Mouse (Mus musculus): ENCODE measurements at regions not wholly inside any gene's neighbourhood (a gene's known extent, or its start where the extent isn't known, plus 50 kb on each side); places are given as distances from the start of the nearest gene placed in this dataset.

GRCm38 (mm10) chr7:116995770-116996169 is 385.0 kb upstream of the Xylt1 start:
- no peak overlapping the region for H3K9ac ChIP-seq (replicated peaks; ENCODE audit: low read depth, low read length)
- no peak overlapping the region for H3K4me2 ChIP-seq (ENCODE audit: low read length)
- H3K4me1 ChIP-seq (replicated peaks; ENCODE audit: control insufficient read depth, insufficient read depth, low read length), result no peaks in the 10 kb centered on the region
- 90% methylated on average over 3 of the region's 3 CpGs for WGBS
- no peaks in the 10 kb centered on the region for H3K9me3 ChIP-seq (ENCODE audit: control insufficient read depth, low read length)
- no peak overlapping the region for H3K4me3 ChIP-seq (replicated peaks; ENCODE audit: low read length)
- no peak for ATAC-seq
- no peak overlapping the region for H3K27ac ChIP-seq (ENCODE audit: low read length)
- H3K36me3 ChIP-seq (ENCODE audit: control insufficient read depth, insufficient read depth), result no peaks in the 10 kb centered on the region
- no peaks in the 10 kb centered on the region for H3K27me3 ChIP-seq (replicated peaks; ENCODE audit: control insufficient read depth, insufficient read depth, low read length)

- Histone ChIP-seq H3K9me3 (ENCODE audit: control insufficient read depth, low read length) (no peaks in the 10 kb centered on the region), H3K4me2 (ENCODE audit: low read length) (no peak overlapping the region), H3K27me3 (replicated peaks; ENCODE audit: control insufficient read depth, insufficient read depth, low read length) (no peaks in the 10 kb centered on the region), H3K4me1 (replicated peaks; ENCODE audit: control insufficient read depth, insufficient read depth, low read length) (no peaks in the 10 kb centered on the region), H3K9ac (replicated peaks; ENCODE audit: low read depth, low read length) (no peak overlapping the region), H3K4me3 (replicated peaks; ENCODE audit: low read length) (no peak overlapping the region), H3K27ac (ENCODE audit: low read length) (no peak overlapping the region), H3K36me3 (ENCODE audit: control insufficient read depth, insufficient read depth) (no peaks in the 10 kb centered on the region)
- ATAC-seq, result no peak
Measured at GRCm38 (mm10) chr7:117003167-117003566, 377.6 kb upstream of the Xylt1 start.

- 96% methylated on average over 1 of the region's 1 CpGs for WGBS
- no peak for ATAC-seq
Measured at GRCm38 (mm10) chr7:117018349-117018748, 362.4 kb upstream of the Xylt1 start.

GRCm38 (mm10) chr7:117021716-117022115 is 359.1 kb upstream of the Xylt1 start:
- 54% methylated on average over 4 of the region's 4 CpGs for WGBS
- ATAC-seq, result no peak
- no peak overlapping the region for H3K4me2 ChIP-seq (ENCODE audit: low read length)
- no peak overlapping the region for H3K27ac ChIP-seq (ENCODE audit: low read length)
- H3K36me3 ChIP-seq (ENCODE audit: control insufficient read depth, insufficient read depth), result no peaks in the 10 kb centered on the region
- H3K4me3 ChIP-seq (replicated peaks; ENCODE audit: low read length), result no peak overlapping the region
- H3K9me3 ChIP-seq (ENCODE audit: control insufficient read depth, low read length), result no peaks in the 10 kb centered on the region
- H3K27me3 ChIP-seq (replicated peaks; ENCODE audit: control insufficient read depth, insufficient read depth, low read length), result no peaks in the 10 kb centered on the region
- H3K9ac ChIP-seq (replicated peaks; ENCODE audit: low read depth, low read length), result no peak overlapping the region
- H3K4me1 ChIP-seq (replicated peaks; ENCODE audit: control insufficient read depth, insufficient read depth, low read length), result no peaks in the 10 kb centered on the region

More at GRCm38 (mm10) chr7:117018349-117018748, 362.4 kb upstream of the Xylt1 start:
- H3K9me3 ChIP-seq (ENCODE audit: control insufficient read depth, low read length), result no peaks in the 10 kb centered on the region
- H3K27ac ChIP-seq (ENCODE audit: low read length), result no peak overlapping the region
- H3K9ac ChIP-seq (replicated peaks; ENCODE audit: low read depth, low read length), result no peak overlapping the region
- H3K4me2 ChIP-seq (ENCODE audit: low read length), result no peak overlapping the region
- no peaks in the 10 kb centered on the region for H3K27me3 ChIP-seq (replicated peaks; ENCODE audit: control insufficient read depth, insufficient read depth, low read length)
- no peaks in the 10 kb centered on the region for H3K4me1 ChIP-seq (replicated peaks; ENCODE audit: control insufficient read depth, insufficient read depth, low read length)
- H3K4me3 ChIP-seq (replicated peaks; ENCODE audit: low read length), result no peak overlapping the region
- H3K36me3 ChIP-seq (ENCODE audit: control insufficient read depth, insufficient read depth), result no peaks in the 10 kb centered on the region

DNA sequence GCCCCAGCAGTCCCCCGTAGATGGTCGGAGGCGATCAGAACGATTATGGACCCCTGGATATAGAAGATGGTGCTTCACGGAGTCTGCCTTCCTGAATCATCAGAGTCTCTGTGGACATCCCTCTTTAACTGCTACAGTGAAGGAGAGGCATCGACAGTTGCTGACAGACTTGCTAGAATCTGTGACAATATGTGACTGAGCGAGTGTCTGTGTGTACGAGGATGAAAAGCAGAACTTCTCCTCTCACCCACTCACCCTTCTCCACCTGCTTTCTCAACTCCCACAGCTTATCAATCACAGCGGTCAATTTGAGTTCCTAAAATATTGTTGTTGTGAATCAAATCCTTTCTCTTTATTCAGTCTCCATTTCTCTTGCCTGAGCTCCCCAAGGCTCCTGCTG is 335.9 kb upstream of the Xylt1 start:
- H3K9me3 ChIP-seq (ENCODE audit: control insufficient read depth, low read length), result no peaks in the 10 kb centered on the region
- no peak overlapping the region for H3K27ac ChIP-seq (ENCODE audit: low read length)
- no peak overlapping the region for H3K4me3 ChIP-seq (replicated peaks; ENCODE audit: low read length)
- H3K4me1 ChIP-seq (replicated peaks; ENCODE audit: control insufficient read depth, insufficient read depth, low read length), result no peaks in the 10 kb centered on the region
- no peak overlapping the region for H3K9ac ChIP-seq (replicated peaks; ENCODE audit: low read depth, low read length)
- no peak for ATAC-seq
- H3K4me2 ChIP-seq (ENCODE audit: low read length), result no peak overlapping the region
- no peaks in the 10 kb centered on the region for H3K36me3 ChIP-seq (ENCODE audit: control insufficient read depth, insufficient read depth)
- 80% methylated on average over 9 of the region's 9 CpGs for WGBS
- no peaks in the 10 kb centered on the region for H3K27me3 ChIP-seq (replicated peaks; ENCODE audit: control insufficient read depth, insufficient read depth, low read length)

GRCm38 (mm10) chr7:117049249-117049648 is 331.5 kb upstream of the Xylt1 start:
- Histone ChIP-seq H3K4me1 (replicated peaks; ENCODE audit: control insufficient read depth, insufficient read depth, low read length) (no peaks in the 10 kb centered on the region), H3K9ac (replicated peaks; ENCODE audit: low read depth, low read length) (no peak overlapping the region), H3K4me3 (replicated peaks; ENCODE audit: low read length) (no peak overlapping the region), H3K9me3 (ENCODE audit: control insufficient read depth, low read length) (no peaks in the 10 kb centered on the region), H3K36me3 (ENCODE audit: control insufficient read depth, insufficient read depth) (no peaks in the 10 kb centered on the region), H3K27ac (ENCODE audit: low read length) (no peak overlapping the region), H3K27me3 (replicated peaks; ENCODE audit: control insufficient read depth, insufficient read depth, low read length) (no peaks in the 10 kb centered on the region), H3K4me2 (ENCODE audit: low read length) (no peak overlapping the region)
- ATAC-seq, result no peak

- Histone ChIP-seq H3K4me3 (replicated peaks; ENCODE audit: low read length) (no peak overlapping the region), H3K4me2 (ENCODE audit: low read length) (no peak overlapping the region), H3K36me3 (ENCODE audit: control insufficient read depth, insufficient read depth) (no peaks in the 10 kb centered on the region), H3K27ac (ENCODE audit: low read length) (no peak overlapping the region), H3K9me3 (ENCODE audit: control insufficient read depth, low read length) (no peaks in the 10 kb centered on the region), H3K4me1 (replicated peaks; ENCODE audit: control insufficient read depth, insufficient read depth, low read length) (no peaks in the 10 kb centered on the region), H3K9ac (replicated peaks; ENCODE audit: low read depth, low read length) (no peak overlapping the region), H3K27me3 (replicated peaks; ENCODE audit: control insufficient read depth, insufficient read depth, low read length) (no peaks in the 10 kb centered on the region)
- no peak for ATAC-seq
- 71% methylated on average over 2 of the region's 2 CpGs for WGBS
Measured at GRCm38 (mm10) chr7:117065771-117066170, 315.0 kb upstream of the Xylt1 start.

- 62% methylated on average over 6 of the region's 6 CpGs for WGBS
- Histone ChIP-seq H3K9me3 (ENCODE audit: control insufficient read depth, low read length) (no peaks in the 10 kb centered on the region), H3K9ac (replicated peaks; ENCODE audit: low read depth, low read length) (no peak overlapping the region), H3K4me3 (replicated peaks; ENCODE audit: low read length) (no peak overlapping the region), H3K27me3 (replicated peaks; ENCODE audit: control insufficient read depth, insufficient read depth, low read length) (no peaks in the 10 kb centered on the region), H3K4me1 (replicated peaks; ENCODE audit: control insufficient read depth, insufficient read depth, low read length) (no peaks in the 10 kb centered on the region), H3K27ac (ENCODE audit: low read length) (no peak overlapping the region), H3K36me3 (ENCODE audit: control insufficient read depth, insufficient read depth) (no peaks in the 10 kb centered on the region), H3K4me2 (ENCODE audit: low read length) (no peak overlapping the region)
- no peak for ATAC-seq
Measured at GRCm38 (mm10) chr7:117090911-117091550, 289.7 kb upstream of the Xylt1 start.

GRCm38 (mm10) chr7:117092860-117093259 is 287.9 kb upstream of the Xylt1 start:
- H3K4me3 ChIP-seq (replicated peaks; ENCODE audit: low read length), result no peak overlapping the region
- no peak overlapping the region for H3K4me2 ChIP-seq (ENCODE audit: low read length)
- WGBS, result 87% methylated on average over 4 of the region's 4 CpGs
- H3K9ac ChIP-seq (replicated peaks; ENCODE audit: low read depth, low read length), result no peak overlapping the region
- no peak overlapping the region for H3K27ac ChIP-seq (ENCODE audit: low read length)
- ATAC-seq, result no peak
- no peaks in the 10 kb centered on the region for H3K36me3 ChIP-seq (ENCODE audit: control insufficient read depth, insufficient read depth)
- H3K9me3 ChIP-seq (ENCODE audit: control insufficient read depth, low read length), result no peaks in the 10 kb centered on the region
- H3K4me1 ChIP-seq (replicated peaks; ENCODE audit: control insufficient read depth, insufficient read depth, low read length), result no peaks in the 10 kb centered on the region
- no peaks in the 10 kb centered on the region for H3K27me3 ChIP-seq (replicated peaks; ENCODE audit: control insufficient read depth, insufficient read depth, low read length)

GRCm38 (mm10) chr7:117097618-117098017 is 283.2 kb upstream of the Xylt1 start:
- no peak for ATAC-seq
- Histone ChIP-seq H3K27ac (ENCODE audit: low read length) (no peak overlapping the region), H3K9ac (replicated peaks; ENCODE audit: low read depth, low read length) (no peak overlapping the region), H3K27me3 (replicated peaks; ENCODE audit: control insufficient read depth, insufficient read depth, low read length) (no peaks in the 10 kb centered on the region), H3K4me1 (replicated peaks; ENCODE audit: control insufficient read depth, insufficient read depth, low read length) (peaks cover 2% of the 10 kb centered on the region; the same call in 1 of the 2 replicates), H3K36me3 (ENCODE audit: control insufficient read depth, insufficient read depth) (no peaks in the 10 kb centered on the region), H3K4me2 (ENCODE audit: low read length) (no peak overlapping the region), H3K4me3 (replicated peaks; ENCODE audit: low read length) (no peak overlapping the region), H3K9me3 (ENCODE audit: control insufficient read depth, low read length) (no peaks in the 10 kb centered on the region)
- 71% methylated on average over 3 of the region's 3 CpGs for WGBS
